Mouse (Mus musculus) testis, adult 2 months (tissue): ENCODE data around the gene Sf1. TPM values are rescaled to one million over a fixed set of nuclear protein-coding genes. Genes with fewer than 3 reads are reported as not detected.

Source experiments
- H3K27ac ChIP-seq: fragments of 200-500 bp; 2 replicates; pipeline ENCODE4 v1.5.1; 2012; ENCODE audit warnings: low read depth, low read length; ENCODE audit not compliant: control insufficient read depth, insufficient read depth
- H3K27me3 ChIP-seq: fragments of 200-500 bp; 2 replicates; pipeline ENCODE4 v1.6.1; 2012; ENCODE audit warnings: mild to moderate bottlenecking, low read length, moderate library complexity; ENCODE audit not compliant: control insufficient read depth, insufficient read depth
- H3K36me3 ChIP-seq: fragments of 200-500 bp; 2 replicates; pipeline ENCODE4 v1.6.1; 2012; ENCODE audit warnings: mild to moderate bottlenecking, low read length; ENCODE audit not compliant: control insufficient read depth, insufficient read depth
- H3K4me1 ChIP-seq: fragments of 200-500 bp; 2 replicates; pipeline ENCODE4 v1.6.1; 2012; ENCODE audit warnings: low read length; ENCODE audit not compliant: control insufficient read depth, insufficient read depth
- H3K4me3 ChIP-seq: fragments of 200-500 bp; 2 replicates; pipeline ENCODE4 v1.5.1; 2012; ENCODE audit warnings: low read depth, mild to moderate bottlenecking, low read length, moderate library complexity, mixed read lengths; ENCODE audit not compliant: control insufficient read depth
- CTCF ChIP-seq: fragments of 200-500 bp; IDR thresholded peaks from 2 replicates; pipeline ENCODE4 v1.5.1; 2012; ENCODE audit warnings: low read depth, mild to moderate bottlenecking, inconsistent platforms, low read length, moderate library complexity; ENCODE audit not compliant: control insufficient read depth, insufficient read depth, insufficient replicate concordance
- POLR2A ChIP-seq: fragments of 200-500 bp; IDR thresholded peaks from 2 replicates; pipeline ENCODE4 v1.6.1; 2012; ENCODE audit warnings: low read depth, mild to moderate bottlenecking, inconsistent platforms, low read length, moderate library complexity; ENCODE audit not compliant: control insufficient read depth
- polyA plus RNA-seq: library from polyadenylated mRNA; depleted of rRNA; stranded (reverse); fragments of >200 nt; gene quantifications from 2 replicates; pipeline ENCODE4 v1.2.3, GENCODE M21; 2012

The Sf1 gene
- polyA plus RNA-seq, 1 experiment, result 167 TPM

GRCm38 (mm10) chr19:6342276-6342933 is 21.1 kb upstream of the Sf1 start:
- no peak overlapping the region for H3K27ac ChIP-seq
- no peak overlapping the region for H3K4me3 ChIP-seq
- H3K4me1 ChIP-seq, result peaks cover 15% of the 10 kb centered on the region
- H3K36me3 ChIP-seq, result no peaks in the 10 kb centered on the region; the same call in none of the 2 replicates
- TF ChIP-seq POLR2A, result no peak
- TF ChIP-seq CTCF, result no peak
- H3K27me3 ChIP-seq, result no peaks in the 10 kb centered on the region

- Histone ChIP-seq H3K36me3 (no peaks in the 10 kb centered on the region; the same call in none of the 2 replicates), H3K27me3 (no peaks in the 10 kb centered on the region), H3K4me1 (peaks cover 15% of the 10 kb centered on the region), H3K4me3 (no peak overlapping the region), H3K27ac (no peak overlapping the region)
- TF ChIP-seq CTCF (no peak), POLR2A (no peak)
Observed at GRCm38 (mm10) chr19:6343066-6343925, 20.2 kb upstream of the Sf1 start.

GRCm38 (mm10) chr19:6343996-6344395 is 19.5 kb upstream of the Sf1 start:
- Histone ChIP-seq H3K27ac (no peak overlapping the region), H3K27me3 (no peaks in the 10 kb centered on the region), H3K4me3 (no peak overlapping the region), H3K4me1 (peaks cover 15% of the 10 kb centered on the region), H3K36me3 (no peaks in the 10 kb centered on the region; the same call in 1 of the 2 replicates)
- no peak for TF ChIP-seq CTCF
- no peak for TF ChIP-seq POLR2A

GRCm38 (mm10) chr19:6346023-6346422 is 17.5 kb upstream of the Sf1 start:
- Histone ChIP-seq H3K36me3 (no peaks in the 10 kb centered on the region), H3K4me3 (no peak overlapping the region), H3K4me1 (peaks cover 5% of the 10 kb centered on the region), H3K27me3 (no peaks in the 10 kb centered on the region), H3K27ac (no peak overlapping the region)
- no peak for TF ChIP-seq POLR2A
- TF ChIP-seq CTCF, result no peak

GRCm38 (mm10) chr19:6346661-6347060 is 16.8 kb upstream of the Sf1 start:
- no peak overlapping the region for H3K4me3 ChIP-seq
- H3K36me3 ChIP-seq, result no peaks in the 10 kb centered on the region
- TF ChIP-seq POLR2A (no peak), CTCF (no peak)
- H3K4me1 ChIP-seq, result peaks cover 2% of the 10 kb centered on the region
- no peak overlapping the region for H3K27ac ChIP-seq
- no peaks in the 10 kb centered on the region for H3K27me3 ChIP-seq

GRCm38 (mm10) chr19:6347615-6348014 is 15.9 kb upstream of the Sf1 start:
- H3K27ac ChIP-seq, result no peak overlapping the region
- H3K36me3 ChIP-seq, result no peaks in the 10 kb centered on the region
- no peaks in the 10 kb centered on the region for H3K27me3 ChIP-seq
- H3K4me3 ChIP-seq, result no peak overlapping the region
- H3K4me1 ChIP-seq, result no peaks in the 10 kb centered on the region
- TF ChIP-seq POLR2A (no peak), CTCF (no peak)

- H3K27ac ChIP-seq, result no peak overlapping the region
- no peak overlapping the region for H3K4me3 ChIP-seq
- TF ChIP-seq CTCF, result no peak
- TF ChIP-seq POLR2A, result no peak
- H3K27me3 ChIP-seq, result no peaks in the 10 kb centered on the region
- H3K4me1 ChIP-seq, result no peaks in the 10 kb centered on the region
- H3K36me3 ChIP-seq, result no peaks in the 10 kb centered on the region
Observed at GRCm38 (mm10) chr19:6348717-6349116, 14.8 kb upstream of the Sf1 start.
